Mouse (Mus musculus): ENCODE measurements around the gene Crybb2.

Crybb2 gene

DNA sequence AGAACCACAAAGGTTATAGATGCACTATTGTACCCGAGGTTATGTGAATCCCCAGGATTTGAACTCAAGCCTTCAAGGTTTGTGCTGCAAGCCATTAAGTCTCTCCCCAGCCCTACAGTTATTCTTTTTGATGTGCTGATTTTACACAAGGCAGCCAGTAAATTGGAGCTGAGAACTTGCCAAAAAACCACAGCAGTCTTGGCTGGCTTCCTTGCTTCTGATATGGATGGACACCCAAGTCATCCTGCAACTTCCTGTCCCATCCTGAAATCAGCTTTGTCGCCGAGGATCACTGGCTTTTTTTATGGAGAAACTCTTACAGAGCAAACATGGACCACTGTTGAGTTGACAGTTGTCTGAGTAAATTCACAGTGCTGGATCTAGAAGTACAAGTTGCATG is 39.8 kb downstream of the Crybb2 start:
- DNase-seq = no peak

DNA sequence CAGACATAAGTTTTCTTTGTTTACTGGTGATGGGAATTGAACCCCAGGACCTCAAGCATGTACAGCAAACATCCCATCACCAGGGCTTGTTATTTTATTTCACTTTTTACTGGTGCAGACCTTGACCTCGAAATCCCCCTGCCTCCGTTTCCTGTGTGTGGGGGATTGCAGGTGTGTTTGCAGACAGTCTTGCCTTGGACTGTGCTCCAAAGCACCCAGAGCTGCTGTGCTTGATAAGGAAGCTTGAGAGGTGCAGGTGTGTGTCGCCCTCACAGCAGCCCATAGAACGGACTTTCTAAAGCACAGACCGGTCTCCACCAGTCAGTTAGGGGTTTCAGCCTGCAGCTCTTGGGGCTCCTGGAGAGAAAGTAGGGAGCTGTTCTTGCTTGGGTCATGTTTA is 43.2 kb downstream of the Crybb2 start:
- DNase-seq = no peak

DNA sequence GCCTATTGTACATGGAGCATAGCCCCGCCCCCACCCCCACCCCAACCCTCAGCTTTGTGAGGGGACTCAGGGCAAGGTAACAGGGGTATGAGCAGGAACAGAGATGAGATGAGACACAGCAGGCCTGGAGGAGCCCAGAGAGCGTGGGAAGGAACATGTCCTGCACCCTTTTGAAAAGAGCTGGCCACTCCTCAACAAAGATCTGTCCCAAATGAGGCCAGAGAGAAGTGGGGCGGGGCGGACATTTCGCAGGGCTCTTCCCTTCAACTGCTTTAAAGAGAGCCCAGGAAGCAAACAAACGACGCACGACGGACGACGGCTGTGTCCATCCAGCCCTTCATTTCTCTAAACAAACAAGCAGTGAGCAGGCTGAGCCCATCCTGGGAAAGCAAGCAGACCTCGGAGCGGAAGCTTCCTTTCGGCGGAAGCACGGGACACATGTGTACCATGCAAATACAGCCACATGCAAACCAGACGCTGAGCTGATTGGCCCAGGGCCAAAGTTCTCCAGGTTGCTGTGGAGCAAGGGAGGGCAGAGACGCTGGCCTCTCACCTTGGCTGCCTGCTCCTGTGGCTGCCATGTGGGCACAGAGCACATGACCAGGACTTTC is 45.7 kb downstream of the Crybb2 start:
- DNase-seq = peak; percentile 59

DNA sequence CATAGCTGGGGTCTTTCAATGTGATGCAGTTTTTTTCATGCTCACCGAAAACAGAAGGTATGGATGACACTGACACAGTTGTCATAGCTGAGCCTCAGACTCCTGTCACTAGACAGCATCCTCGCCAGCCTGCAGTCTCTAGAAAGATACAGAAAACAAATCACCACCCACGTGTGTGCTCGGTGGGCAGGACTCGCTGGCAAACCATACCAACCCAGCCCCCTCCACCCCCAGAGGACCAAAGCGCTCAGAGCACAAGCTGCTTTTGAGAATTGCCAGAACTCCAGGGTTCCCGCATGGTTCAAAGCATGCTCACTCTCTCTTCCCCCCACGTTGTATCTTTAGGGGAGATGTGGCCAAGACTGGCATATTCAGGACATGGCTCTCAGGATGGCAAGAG is 51.7 kb downstream of the Crybb2 start:
- no peak for DNase-seq

DNA sequence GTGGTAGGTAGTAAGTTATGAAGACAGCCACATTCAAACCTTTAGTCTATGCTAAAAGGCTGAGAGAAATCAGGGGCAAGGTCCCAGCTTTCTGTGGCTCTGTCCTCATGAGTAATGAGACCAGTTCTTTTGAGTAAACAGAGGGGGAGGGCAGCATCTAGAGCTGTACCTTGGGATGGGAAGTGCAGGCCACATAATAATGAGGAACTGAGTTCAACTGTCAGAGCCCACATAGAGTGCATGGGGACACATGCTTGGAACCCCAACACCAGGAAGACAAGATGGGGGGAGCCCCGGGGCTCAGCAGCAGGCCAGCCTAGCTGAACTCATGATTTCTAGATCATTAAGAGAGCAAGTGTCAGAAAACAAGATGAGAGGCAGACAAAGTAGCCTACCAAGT is 52.9 kb downstream of the Crybb2 start:
- DNase-seq = no peak

DNA sequence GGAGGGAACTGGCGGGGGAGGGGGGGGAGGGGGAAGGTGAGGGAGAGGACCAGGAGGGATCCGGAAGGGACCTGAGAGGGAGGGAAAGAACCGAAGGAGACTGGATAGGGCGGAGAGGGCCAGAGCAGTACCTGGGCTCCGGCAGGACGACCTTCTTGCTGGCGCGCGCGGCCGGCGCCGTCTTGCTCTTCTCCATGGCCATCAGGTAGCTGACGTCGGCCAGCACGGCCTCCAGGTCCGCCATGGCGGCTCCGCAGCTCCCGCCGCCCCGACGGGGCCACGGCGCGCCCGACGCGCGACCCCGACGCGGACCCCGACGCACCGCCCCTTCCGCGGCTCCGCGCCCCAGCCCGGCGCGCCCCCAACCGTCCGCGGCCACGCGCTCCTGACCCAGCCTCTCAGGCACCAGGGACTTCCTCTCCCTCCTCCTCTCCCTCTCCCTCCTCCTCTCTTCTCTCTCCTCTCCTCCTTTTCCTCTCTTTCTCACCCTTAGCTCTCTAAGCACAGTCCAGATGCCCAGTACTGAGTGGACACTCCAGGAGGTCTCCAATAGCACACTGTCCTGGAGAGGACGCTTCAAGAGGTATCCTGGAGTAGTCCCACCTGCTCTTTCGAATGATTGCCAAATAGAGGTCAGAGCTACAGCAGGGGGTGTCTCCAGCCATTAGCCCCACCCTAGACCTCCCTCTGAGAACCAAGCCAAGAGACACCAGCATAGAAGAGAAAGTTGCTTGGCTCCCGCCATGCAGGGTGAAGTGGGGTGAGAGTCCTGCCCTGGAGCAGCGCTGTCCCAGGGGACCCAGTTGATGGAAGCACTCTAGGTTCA is 54.5 kb downstream of the Crybb2 start, which contains the start of gene Grk3:
Grk3 (minus strand) TSS at position 556 of the 826 bp plus-strand sequence.
- peak; percentile 85 for DNase-seq

DNA sequence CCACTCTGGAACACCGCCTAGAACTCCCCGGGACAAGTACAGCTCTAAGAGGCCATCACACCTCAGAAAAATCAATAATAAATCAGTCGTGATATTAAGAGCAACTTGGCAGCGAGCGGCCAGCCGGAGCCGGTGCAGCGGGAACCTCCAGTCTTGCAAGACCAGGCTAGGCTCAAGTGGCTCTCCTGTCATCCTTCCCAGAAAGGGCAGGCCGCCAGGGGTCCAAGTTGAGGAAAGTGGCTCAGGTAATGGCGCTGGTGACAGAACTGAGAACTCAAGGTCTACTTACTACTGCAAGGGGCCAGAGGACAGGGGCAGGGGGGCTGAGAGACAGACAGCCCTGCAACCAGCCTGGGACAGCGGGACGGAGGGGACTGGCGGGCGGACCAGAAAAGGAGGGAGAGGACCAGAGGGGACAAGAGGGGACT is 55.1 kb downstream of the Crybb2 start:
- DNase-seq = peak; percentile 56

DNA sequence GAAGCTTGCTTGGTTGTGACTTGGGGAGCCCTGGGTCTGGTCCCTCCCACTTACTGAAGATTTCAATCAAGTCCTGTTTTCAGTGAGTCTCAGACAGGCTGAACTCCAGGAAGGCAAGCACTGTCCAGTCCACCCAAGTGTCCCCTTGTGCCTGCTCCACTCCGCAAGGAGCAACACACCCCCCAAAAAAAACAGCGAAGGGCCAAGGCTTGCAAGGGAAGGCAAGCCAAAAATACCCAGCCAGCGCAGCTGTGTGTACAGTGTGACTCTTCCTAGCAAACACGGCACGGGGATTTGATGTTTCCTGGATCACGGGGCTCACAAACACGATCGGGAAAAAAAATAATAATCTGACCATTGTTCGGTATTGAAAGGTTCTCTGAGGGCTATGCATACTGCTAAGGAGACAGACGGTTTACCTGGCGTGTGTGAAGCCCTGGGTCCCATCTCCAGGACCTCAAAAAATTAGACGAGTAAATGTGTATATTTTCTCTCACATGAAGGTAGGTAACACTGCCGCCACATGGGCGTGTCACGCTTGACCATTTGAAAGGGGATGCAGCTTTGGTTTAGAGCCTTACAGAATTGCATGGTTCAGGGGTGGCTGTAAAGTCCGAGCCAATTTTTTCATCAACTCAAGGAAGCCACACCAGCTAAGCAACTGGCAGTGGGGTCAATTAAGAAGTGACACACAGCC is 55.7 kb downstream of the Crybb2 start:
- no peak for DNase-seq

DNA sequence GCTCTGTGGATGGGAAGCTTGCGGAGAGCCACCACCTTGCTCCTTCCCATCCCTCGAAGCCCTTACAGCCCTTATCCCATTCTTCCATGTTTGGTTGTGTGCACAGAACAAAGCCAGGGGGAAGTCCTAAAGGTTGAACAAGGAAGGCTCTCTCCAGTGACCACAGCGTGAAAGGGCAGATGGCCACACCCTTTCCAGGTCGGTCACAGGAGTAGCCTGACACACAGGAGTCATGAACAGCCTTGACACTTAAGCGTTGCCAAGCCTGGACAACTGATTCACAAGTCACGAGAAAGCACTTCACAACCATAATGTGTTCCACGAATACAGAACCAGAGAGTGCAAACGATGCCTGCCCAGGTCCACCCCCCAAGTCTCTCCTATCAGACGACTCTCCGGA is 58.0 kb downstream of the Crybb2 start:
- DNase-seq = no peak

DNA sequence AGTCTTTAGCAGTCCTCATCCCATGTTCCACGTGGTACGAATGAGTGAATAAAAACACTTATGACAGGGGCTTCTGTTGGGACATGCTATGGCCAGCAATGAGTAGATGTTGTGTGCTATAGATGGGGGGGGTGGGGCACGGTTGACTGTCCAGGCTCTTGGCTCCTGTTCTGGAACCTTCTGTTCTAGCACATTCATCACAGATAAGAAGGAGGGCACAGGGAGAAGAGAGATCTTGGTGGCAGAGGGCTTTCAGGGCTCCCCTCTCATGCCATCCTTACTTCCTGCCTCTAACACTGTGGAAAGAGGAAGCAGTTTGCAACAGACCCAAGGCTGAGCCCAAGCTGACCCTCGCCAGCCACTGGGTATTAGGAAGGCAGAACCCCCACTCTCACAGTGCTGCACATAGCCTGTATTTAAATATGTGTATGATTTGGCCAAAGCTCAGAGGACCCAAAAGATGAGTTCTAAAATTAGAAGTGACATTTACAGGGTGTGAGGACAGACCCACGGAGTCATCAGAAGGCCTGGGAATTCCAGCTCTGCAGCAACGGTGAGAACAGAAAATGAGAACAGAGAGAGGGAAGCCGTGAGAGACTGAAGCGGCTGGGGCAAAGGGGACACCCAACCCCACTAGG is 60.6 kb downstream of the Crybb2 start:
- DNase-seq = no peak

DNA sequence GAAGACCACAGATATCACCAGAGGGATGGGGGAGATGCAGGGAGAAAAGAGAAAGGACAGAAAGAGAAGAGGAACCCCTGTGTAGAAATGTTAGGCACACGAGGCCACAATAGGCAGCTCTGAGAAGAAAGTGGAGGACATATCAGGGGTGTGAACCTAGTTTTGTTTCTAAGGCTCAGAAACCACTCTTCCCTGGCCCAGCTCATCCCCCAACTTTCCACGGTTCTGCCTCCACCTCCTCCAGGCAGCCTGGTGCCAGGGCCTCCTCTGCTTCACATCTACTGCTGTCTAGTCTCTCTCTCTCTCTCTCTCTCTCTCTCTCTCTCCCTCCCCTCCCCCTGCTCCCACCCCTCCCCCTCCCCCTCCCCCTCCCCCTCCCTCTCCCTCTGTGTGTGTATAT is 61.4 kb downstream of the Crybb2 start:
- DNase-seq = no peak
